Mouse (Mus musculus): ENCODE data around the gene Tbc1d8.

DNA sequence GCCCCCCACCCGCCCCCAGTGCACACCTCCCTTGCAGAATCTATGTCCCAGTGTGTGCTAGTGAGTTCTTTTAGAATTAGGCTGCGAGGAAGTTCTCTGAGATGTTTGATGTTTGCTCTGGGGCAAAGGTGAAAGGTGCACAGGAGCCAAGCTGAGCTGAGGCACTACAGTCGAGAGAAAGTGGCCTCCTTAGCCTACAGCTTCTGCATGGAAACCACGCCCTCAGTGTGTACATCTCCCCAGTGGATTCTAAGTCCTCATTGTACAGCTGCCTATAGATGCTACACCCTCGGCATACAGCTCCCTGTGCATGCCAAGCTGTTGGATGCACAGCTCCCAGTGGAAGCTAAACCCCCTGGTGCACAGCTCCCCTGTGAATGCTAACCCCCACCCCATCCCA, 139.1 kb downstream of the Tbc1d8 start:
- TF ChIP-seq CTCF (conservative IDR thresholded peaks at IDR 0.05; ENCODE audit: low read length), result no peak
- TF ChIP-seq POU5F1 (IDR thresholded peaks at IDR 0.05; ENCODE audit: borderline replicate concordance, low read length), result no peak
